Comparison of ENCODE assay signal across 11 mouse cellular contexts in the genomic region with DNA sequence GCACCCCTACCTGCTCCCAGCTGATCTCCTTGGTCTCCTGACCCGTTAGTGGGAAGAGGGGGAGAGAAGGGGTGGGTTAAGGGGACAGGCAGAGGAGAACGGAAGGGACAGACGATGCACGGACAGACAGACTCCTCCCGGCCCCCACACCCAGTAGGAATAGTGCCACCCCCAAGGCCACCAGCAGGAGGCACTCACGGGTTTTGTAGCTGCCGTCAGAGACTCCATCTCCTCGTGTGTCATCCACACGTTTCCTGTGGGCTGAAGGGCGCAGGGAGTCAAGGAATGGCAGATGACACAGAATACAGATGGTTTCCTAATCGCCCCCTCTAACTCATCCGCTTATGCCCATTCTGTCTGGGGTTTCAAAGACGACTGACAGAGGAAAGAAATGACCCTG. TPM values are rescaled to one million over a fixed set of nuclear protein-coding genes. Genes with fewer than 3 reads are reported as not detected.
DNase-seq lines count a peak whose midpoint lies in the region; ATAC-seq and TF ChIP-seq lines count a peak whose summit lies in the region.
"Had no signal": no experiment of that assay in that cellular context is flagged by ENCODE, and none has a peak within 500 bp of the region (broad histone marks: within the 10 kb centered on the region; RNA-seq: fewer than 3 reads in every experiment).

No protein-coding gene starts in this region.

- no peak overlapping the region for H3K27ac ChIP-seq in liver, adult 2 months (replicated peaks; ENCODE audit: insufficient read depth, low read depth, low read length)
- H3K27ac ChIP-seq in CH12.LX (ENCODE audit: insufficient read depth, low read depth), result no peak overlapping the region
- H3K27ac ChIP-seq in liver, postnatal 0 days (ENCODE audit: low read depth), result no peak overlapping the region
- H3K27ac ChIP-seq in forebrain, embryonic 14.5 days (ENCODE audit: low read depth, low read length), result no peak overlapping the region
- H3K27ac ChIP-seq: heart, embryonic 10.5 days; limb, embryonic 15.5 days had no signal

- TF ChIP-seq EP300 in CH12.LX (IDR thresholded peaks at IDR 0.05; ENCODE audit: low read length), result no peak
- no peak for TF ChIP-seq EP300 in liver, postnatal 0 days (IDR thresholded peaks at IDR 0.05; ENCODE audit: low read depth)

- DNase-seq in cerebellum, adult 11-12 months, result peak; percentile 33
- no peak for DNase-seq in liver, adult 2 months (ENCODE audit: extremely low read depth, low read depth, low spot score)
- DNase-seq in liver, result no peak
- peak; percentile 47 for DNase-seq in CH12.LX (ENCODE audit: extremely low read depth)
- DNase-seq in liver, postnatal 0 days, result no peak
- DNase-seq in forebrain, embryonic 14.5 days (ENCODE audit: low spot score), result no peak
- no peak for DNase-seq in MN1 (ENCODE audit: low spot score)

- H3K9me3 ChIP-seq in CH12.LX (replicated peaks; ENCODE audit: low read length), result no peaks in the 10 kb centered on the region
- no peaks in the 10 kb centered on the region for H3K9me3 ChIP-seq in liver, postnatal 0 days (ENCODE audit: low read length)
- no peaks in the 10 kb centered on the region for H3K9me3 ChIP-seq in forebrain, embryonic 14.5 days (replicated peaks; ENCODE audit: control insufficient read depth, low read length)
- H3K9me3 ChIP-seq: heart, embryonic 10.5 days; limb, embryonic 15.5 days had no signal

- peak; percentile 30; the same call in 1 of the 2 replicates for TF ChIP-seq CTCF in liver, adult 2 months (IDR thresholded peaks at IDR 0.05; ENCODE audit: low read depth, low read length)
- TF ChIP-seq CTCF in CH12.LX (conservative IDR thresholded peaks at IDR 0.05 in 1 of 2, IDR thresholded peaks at IDR 0.05 in 1 of 2; ENCODE audit: low read depth in 2 of 2, low read length in 2 of 2), result peak in 1 of 2 experiments; percentile 81; a peak in 3 of 4 replicates
- TF ChIP-seq CTCF in liver, postnatal 0 days (IDR thresholded peaks at IDR 0.05; ENCODE audit: low read depth), result peak; percentile 49

- no peak overlapping the region for H3K4me3 ChIP-seq in liver, adult 2 months (ENCODE audit: insufficient read depth, low read depth, low read length)
- no peak overlapping the region for H3K4me3 ChIP-seq in CH12.LX (replicated peaks in 1 of 3; ENCODE audit: low read depth in 2 of 3, low read length in 2 of 3, poor library complexity in 1 of 3)
- no peak overlapping the region for H3K4me3 ChIP-seq in liver, postnatal 0 days (ENCODE audit: low read depth, low read length)
- no peak overlapping the region for H3K4me3 ChIP-seq in forebrain, embryonic 14.5 days (ENCODE audit: low read depth, low read length)
- H3K4me3 ChIP-seq: erythroblast, embryonic 14.5 days; heart, embryonic 10.5 days; limb, embryonic 15.5 days had no signal

- no peak overlapping the region for H3K4me2 ChIP-seq in CH12.LX (ENCODE audit: insufficient read depth, low read depth, poor library complexity, severe bottlenecking)
- H3K4me2 ChIP-seq in liver, postnatal 0 days (ENCODE audit: low read depth, low read length), result no peak overlapping the region
- H3K4me2 ChIP-seq in forebrain, embryonic 14.5 days (ENCODE audit: low read length), result no peak overlapping the region
- H3K4me2 ChIP-seq: limb, embryonic 15.5 days had no signal

- in situ Hi-C loops in CH12.LX (cut with MboI; ENCODE audit: low pct_ligation_motif_present, low pct_unique_long_range_greater_than_20kb, low sequenced_read_pairs), result no loop called here

- no peaks in the 10 kb centered on the region for H3K36me3 ChIP-seq in liver, adult 2 months (ENCODE audit: control insufficient read depth, insufficient read depth, low read length)
- no peaks in the 10 kb centered on the region for H3K36me3 ChIP-seq in CH12.LX (replicated peaks in 1 of 2; ENCODE audit: control insufficient read depth in 1 of 2, insufficient read depth in 1 of 2, low read length in 1 of 2)
- H3K36me3 ChIP-seq in liver, postnatal 0 days (replicated peaks; ENCODE audit: insufficient read depth, low read length), result no peaks in the 10 kb centered on the region
- H3K36me3 ChIP-seq in forebrain, embryonic 14.5 days (ENCODE audit: control insufficient read depth, insufficient read depth, low read length), result peaks cover 39% of the 10 kb centered on the region
- H3K36me3 ChIP-seq: heart, embryonic 10.5 days; limb, embryonic 15.5 days had no signal

- H3K79me2 ChIP-seq in liver, adult 2 months (ENCODE audit: control insufficient read depth, insufficient read depth, low read length), result no peaks in the 10 kb centered on the region
- H3K79me2 ChIP-seq in CH12.LX (replicated peaks; ENCODE audit: control insufficient read depth, extremely low read depth, insufficient read depth, poor library complexity, severe bottlenecking), result no peaks in the 10 kb centered on the region

- no peak for TF ChIP-seq POLR2A in liver, adult 2 months (IDR thresholded peaks at IDR 0.05; ENCODE audit: extremely low read depth, insufficient read depth, low read length)
- TF ChIP-seq POLR2A in CH12.LX (IDR thresholded peaks at IDR 0.05; ENCODE audit: low read depth, low read length), result no peak

- no peak overlapping the region for H3K9ac ChIP-seq in liver, adult 2 months (ENCODE audit: low read depth, low read length)
- H3K9ac ChIP-seq in CH12.LX (ENCODE audit: insufficient read depth, low read depth), result no peak overlapping the region
- H3K9ac ChIP-seq in liver, postnatal 0 days (replicated peaks), result no peak overlapping the region
- H3K9ac ChIP-seq in forebrain, embryonic 14.5 days (ENCODE audit: low read length), result no peak overlapping the region
- H3K9ac ChIP-seq: limb, embryonic 15.5 days had no signal

- no peak for ATAC-seq in cerebellum, adult (ENCODE audit: insufficient number of reproducible peaks, low FRiP score, low TSS enrichment)
- ATAC-seq in liver, postnatal 0 days, result no peak
- no peak for ATAC-seq in forebrain, embryonic 14.5 days

- H3K27me3 ChIP-seq in liver, adult 2 months (ENCODE audit: control insufficient read depth, insufficient read depth, low read length), result peaks cover 6% of the 10 kb centered on the region; the same call in 1 of the 2 replicates
- H3K27me3 ChIP-seq in CH12.LX (replicated peaks), result peaks cover 43% of the 10 kb centered on the region
- H3K27me3 ChIP-seq in liver, postnatal 0 days (ENCODE audit: insufficient read depth, low read length), result peaks cover 23% of the 10 kb centered on the region
- H3K27me3 ChIP-seq in forebrain, embryonic 14.5 days (replicated peaks; ENCODE audit: control insufficient read depth, insufficient read depth, low read length), result 0 out of 2 replicates have a peak, but pooled peaks cover 4% of the 10 kb centered on the region
- H3K27me3 ChIP-seq: limb, embryonic 15.5 days had no signal

- dilution Hi-C loops in CH12.LX (cut with MboI; ENCODE audit: extremely low pct_ligation_motif_present, extremely low pct_unique_long_range_greater_than_20kb, low sequenced_read_pairs), result no loop called here

- peak; percentile 67 for TF ChIP-seq RAD21 in CH12.LX (IDR thresholded peaks at IDR 0.05; ENCODE audit: low read depth, low read length)

- H3K4me1 ChIP-seq in liver, adult 2 months (ENCODE audit: control insufficient read depth, insufficient read depth, low read length), result no peaks in the 10 kb centered on the region
- H3K4me1 ChIP-seq in CH12.LX (ENCODE audit: control insufficient read depth in 1 of 2, insufficient read depth in 2 of 2), result peaks cover 9 to 30% of the 10 kb centered on the region in 2 experiments
- peaks cover 27% of the 10 kb centered on the region for H3K4me1 ChIP-seq in liver, postnatal 0 days (ENCODE audit: insufficient read depth)
- peaks cover 22% of the 10 kb centered on the region for H3K4me1 ChIP-seq in forebrain, embryonic 14.5 days (ENCODE audit: control insufficient read depth, insufficient read depth, low read length)

- WGBS in liver, adult 2 months, result 28% methylated on average over 13 of the region's 13 CpGs
- 27% methylated on average over 13 of the region's 13 CpGs for WGBS in liver, postnatal 0 days (ENCODE audit: insufficient replicate concordance)
- 31% methylated on average over 13 of the region's 13 CpGs for WGBS in forebrain, embryonic 14.5 days

RNA-seq across cellular contexts. Expression of a gene that starts 8.5 kb away (rescaled TPM):
- total RNA-seq in liver, adult 2 months (2014; rRNA removed), result 0.28 TPM in 1 of 2 replicates, not detected in the other
- polyA plus RNA-seq in liver, adult 2 months (2012; rRNA removed), result not detected in 2 replicates
- total RNA-seq in CH12.LX (2012; rRNA removed) (0.13 and 0.21 TPM in 2 replicates), CH12.LX (2014; rRNA removed) (not detected in 2 replicates)
- 0.10 and 0.16 TPM in 2 replicates for polyA plus RNA-seq in CH12.LX (2012; ENCODE audit: insufficient read length, low read depth)
- polyA plus RNA-seq in liver, postnatal 0 days (2015; fragmentation: Nextera tagmentation; extraction: Ambion mirVana), result 0.05 and 0.31 TPM in 2 replicates
- polyA plus RNA-seq in forebrain, embryonic 14.5 days (2014; fragmentation: Nextera tagmentation; extraction: Ambion mirVana), result 0.06 TPM in 1 of 2 replicates, not detected in the other
- polyA plus RNA-seq: erythroblast, embryonic 14.5 days had no signal

RNA-seq across cellular contexts. Expression of a gene that starts 10.0 kb away (rescaled TPM):
- total RNA-seq in liver, adult 2 months (2014; rRNA removed), result 1.2 TPM in 2 replicates
- 1.2 and 1.5 TPM in 2 replicates for polyA plus RNA-seq in liver, adult 2 months (2012; rRNA removed)
- total RNA-seq in CH12.LX (2012; rRNA removed) (10.7 and 17.6 TPM in 2 replicates), CH12.LX (2014; rRNA removed) (8.6 and 12.0 TPM in 2 replicates)
- 9.3 and 11.0 TPM in 2 replicates for polyA plus RNA-seq in CH12.LX (2012; ENCODE audit: insufficient read length, low read depth)
- polyA plus RNA-seq in liver, postnatal 0 days (2015; fragmentation: Nextera tagmentation; extraction: Ambion mirVana), result 6.9 and 7.0 TPM in 2 replicates
- polyA plus RNA-seq in forebrain, embryonic 14.5 days (2014; fragmentation: Nextera tagmentation; extraction: Ambion mirVana), result 6.5 and 9.8 TPM in 2 replicates

RNA-seq across cellular contexts. Expression of a gene that starts 23.3 kb away (rescaled TPM):
- 0.07 TPM in 1 of 2 replicates, not detected in the other for total RNA-seq in liver, adult 2 months (2014; rRNA removed)
- polyA plus RNA-seq in liver, adult 2 months (2012; rRNA removed), result 0.14 TPM in 1 of 2 replicates, not detected in the other
- total RNA-seq in CH12.LX (2012; rRNA removed), result 1.5 and 1.9 TPM in 2 replicates
- 0.21 and 0.32 TPM in 2 replicates for total RNA-seq in CH12.LX (2014; rRNA removed)
- 0.57 and 0.61 TPM in 2 replicates for polyA plus RNA-seq in CH12.LX (2012; ENCODE audit: insufficient read length, low read depth)
- polyA plus RNA-seq in liver, postnatal 0 days (2015; fragmentation: Nextera tagmentation; extraction: Ambion mirVana), result not detected in 2 replicates
- polyA plus RNA-seq in forebrain, embryonic 14.5 days (2014; fragmentation: Nextera tagmentation; extraction: Ambion mirVana), result 10.7 and 17.3 TPM in 2 replicates

RNA-seq across cellular contexts. Expression of a gene that starts 26.8 kb away (rescaled TPM):
- not detected in 2 replicates for total RNA-seq in liver, adult 2 months (2014; rRNA removed)
- not detected in 2 replicates for polyA plus RNA-seq in liver, adult 2 months (2012; rRNA removed)
- total RNA-seq in CH12.LX (2012; rRNA removed), result 4.4 and 5.0 TPM in 2 replicates
- total RNA-seq in CH12.LX (2014; rRNA removed), result 3.5 and 3.8 TPM in 2 replicates
- 7.4 and 10.4 TPM in 2 replicates for polyA plus RNA-seq in CH12.LX (2012; ENCODE audit: insufficient read length, low read depth)
- not detected in 2 replicates for polyA plus RNA-seq in liver, postnatal 0 days (2015; fragmentation: Nextera tagmentation; extraction: Ambion mirVana)
- polyA plus RNA-seq in forebrain, embryonic 14.5 days (2014; fragmentation: Nextera tagmentation; extraction: Ambion mirVana), result 6.2 and 11.0 TPM in 2 replicates
- polyA plus RNA-seq: erythroblast, embryonic 14.5 days had no signal

RNA-seq across cellular contexts. Expression of a gene that starts 52.0 kb away (rescaled TPM):
- 43.3 and 46.4 TPM in 2 replicates for total RNA-seq in liver, adult 2 months (2014; rRNA removed)
- polyA plus RNA-seq in liver, adult 2 months (2012; rRNA removed), result 59.2 and 101 TPM in 2 replicates
- total RNA-seq in CH12.LX (2012; rRNA removed) (197 and 229 TPM in 2 replicates), CH12.LX (2014; rRNA removed) (182 and 212 TPM in 2 replicates)
- polyA plus RNA-seq in CH12.LX (2012; ENCODE audit: insufficient read length, low read depth), result 457 and 499 TPM in 2 replicates
- 53.7 and 57.2 TPM in 2 replicates for polyA plus RNA-seq in liver, postnatal 0 days (2015; fragmentation: Nextera tagmentation; extraction: Ambion mirVana)
- polyA plus RNA-seq in forebrain, embryonic 14.5 days (2014; fragmentation: Nextera tagmentation; extraction: Ambion mirVana), result 95.7 and 99.4 TPM in 2 replicates

Comparison
In these comparisons a context has a peak if more than half of its experiments do, and no peak if none do; other contexts are left out.
1. DNase-seq: peak in cerebellum, adult 11-12 months (single experiment) and CH12.LX (single experiment); none in liver, adult 2 months (single experiment), liver (single experiment), liver, postnatal 0 days (single experiment), forebrain, embryonic 14.5 days (single experiment) and MN1 (single experiment).